Mouse (Mus musculus) ES-Bruce4 (cell line): Measurements from ENCODE around the gene Ewsr1. TPM values are rescaled to one million over a fixed set of nuclear protein-coding genes. Genes with fewer than 3 reads are reported as not detected.

Experiments
- H3K27ac ChIP-seq: 2 replicates; pipeline ENCODE4 v1.5.1; 2012; ENCODE audit warnings: low read length, inconsistent platforms; ENCODE audit not compliant: insufficient read depth
- H3K27me3 ChIP-seq: 2 replicates; pipeline ENCODE4 v1.6.1; 2012; ENCODE audit warnings: mild to moderate bottlenecking, low read length, inconsistent platforms; ENCODE audit not compliant: control insufficient read depth, poor library complexity, insufficient read depth, severe bottlenecking
- H3K36me3 ChIP-seq: 2 replicates; pipeline ENCODE4 v1.6.1; 2012; ENCODE audit warnings: inconsistent platforms, mild to moderate bottlenecking, low read length, moderate library complexity; ENCODE audit not compliant: control insufficient read depth, poor library complexity, insufficient read depth, severe bottlenecking
- H3K4me1 ChIP-seq: one replicate; pipeline ENCODE4 v1.8.1; 2011; ENCODE audit warnings: low read length; ENCODE audit not compliant: control insufficient read depth, insufficient read depth
- H3K4me3 ChIP-seq: 2 replicates; pipeline ENCODE4 v1.5.1; 2011; ENCODE audit warnings: low read depth, mild to moderate bottlenecking, low read length
- H3K9ac ChIP-seq: 2 replicates; pipeline ENCODE4 v1.6.1; 2012; ENCODE audit warnings: low read depth, mild to moderate bottlenecking, inconsistent platforms; ENCODE audit not compliant: poor library complexity, severe bottlenecking
- H3K9me3 ChIP-seq: replicated peaks from 2 replicates; pipeline ENCODE4 v1.6.1; 2012; ENCODE audit warnings: mild to moderate bottlenecking, low read length, inconsistent platforms; ENCODE audit not compliant: control insufficient read depth, poor library complexity, insufficient read depth, severe bottlenecking
- CTCF ChIP-seq: IDR thresholded peaks from one replicate; pipeline ENCODE4 v1.8.1; 2011; ENCODE audit warnings: low read depth, low read length
- EP300 ChIP-seq: IDR thresholded peaks from 2 replicates; pipeline ENCODE4 v1.6.1; 2011; ENCODE audit warnings: low read depth, low read length; ENCODE audit not compliant: insufficient read depth
- POLR2A ChIP-seq: IDR thresholded peaks from one replicate; pipeline ENCODE4 v1.8.1; 2011; ENCODE audit warnings: low read length; ENCODE audit not compliant: insufficient read depth
- polyA plus RNA-seq: library from polyadenylated mRNA; stranded (reverse); fragments of >200 nt; gene quantifications from 2 replicates; pipeline ENCODE4 v1.2.4, GENCODE M21; 2011; ENCODE audit warnings: low read depth; ENCODE audit not compliant: missing spikeins, insufficient read depth, insufficient read length

Gene Ewsr1
- polyA plus RNA-seq, 1 experiment, result 1,045 TPM

DNA sequence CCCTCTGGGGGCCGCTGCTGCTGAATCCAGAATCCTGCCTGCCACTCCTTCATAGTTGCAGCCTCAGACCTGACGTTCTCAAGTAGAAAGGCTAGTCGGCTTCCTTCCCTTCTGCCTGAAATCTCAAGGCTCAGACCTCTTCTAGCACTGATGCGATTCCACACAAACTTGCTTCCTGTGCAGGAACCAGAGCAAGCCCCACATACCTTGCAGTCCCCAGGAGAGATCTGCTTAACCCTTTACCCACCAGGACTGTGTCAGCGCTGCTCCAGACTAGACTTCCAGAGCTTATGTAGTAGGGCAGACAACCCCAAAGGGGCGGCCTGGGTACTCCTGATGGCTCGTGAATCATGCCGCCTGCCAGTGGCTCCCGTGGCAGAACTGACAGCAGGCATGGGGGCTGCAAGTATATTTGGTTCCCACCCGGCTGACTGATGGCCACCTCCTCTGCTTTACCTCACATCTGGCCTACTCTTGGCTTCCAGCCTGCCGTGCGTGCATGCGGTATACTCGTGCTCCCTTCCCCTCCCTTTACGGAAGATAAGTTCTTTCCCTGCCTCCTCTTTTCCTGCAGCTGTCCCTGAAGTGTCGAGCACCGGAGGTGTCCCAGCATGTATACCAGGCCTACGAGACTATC lies 57.8 kb downstream of the Ewsr1 start:
- Histone ChIP-seq H3K9me3 (no peaks in the 10 kb centered on the region), H3K9ac (no peak overlapping the region), H3K36me3 (no peaks in the 10 kb centered on the region), H3K4me1 (no peaks in the 10 kb centered on the region), H3K4me3 (no peak overlapping the region), H3K27ac (no peak overlapping the region), H3K27me3 (no peaks in the 10 kb centered on the region)
- TF ChIP-seq EP300 (no peak), POLR2A (no peak), CTCF (no peak)

DNA sequence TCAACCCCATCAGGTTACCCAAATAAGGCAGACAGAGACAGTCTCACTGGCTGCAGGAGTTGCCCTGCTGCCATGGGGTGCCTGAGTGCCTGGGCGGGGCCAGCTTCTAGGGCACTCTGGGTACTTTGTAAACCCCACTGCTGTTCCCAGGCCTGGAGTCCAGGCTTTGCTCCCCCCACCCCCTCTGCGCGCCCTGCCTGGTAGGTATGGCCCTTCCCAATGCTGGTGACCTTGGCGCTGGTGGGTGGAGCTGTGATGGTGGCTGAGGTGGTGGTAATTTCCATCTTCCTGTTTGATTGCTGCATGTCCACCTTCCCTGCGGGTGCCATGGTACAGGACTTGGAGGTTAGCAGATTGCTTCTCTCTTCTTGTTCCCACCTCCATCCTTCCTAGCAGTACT lies 58.5 kb downstream of the Ewsr1 start:
- Histone ChIP-seq H3K27ac (no peak overlapping the region), H3K27me3 (no peaks in the 10 kb centered on the region), H3K4me3 (no peak overlapping the region), H3K4me1 (no peaks in the 10 kb centered on the region), H3K9ac (no peak overlapping the region), H3K36me3 (no peaks in the 10 kb centered on the region), H3K9me3 (no peaks in the 10 kb centered on the region)
- TF ChIP-seq EP300 (no peak), POLR2A (no peak), CTCF (no peak)

DNA sequence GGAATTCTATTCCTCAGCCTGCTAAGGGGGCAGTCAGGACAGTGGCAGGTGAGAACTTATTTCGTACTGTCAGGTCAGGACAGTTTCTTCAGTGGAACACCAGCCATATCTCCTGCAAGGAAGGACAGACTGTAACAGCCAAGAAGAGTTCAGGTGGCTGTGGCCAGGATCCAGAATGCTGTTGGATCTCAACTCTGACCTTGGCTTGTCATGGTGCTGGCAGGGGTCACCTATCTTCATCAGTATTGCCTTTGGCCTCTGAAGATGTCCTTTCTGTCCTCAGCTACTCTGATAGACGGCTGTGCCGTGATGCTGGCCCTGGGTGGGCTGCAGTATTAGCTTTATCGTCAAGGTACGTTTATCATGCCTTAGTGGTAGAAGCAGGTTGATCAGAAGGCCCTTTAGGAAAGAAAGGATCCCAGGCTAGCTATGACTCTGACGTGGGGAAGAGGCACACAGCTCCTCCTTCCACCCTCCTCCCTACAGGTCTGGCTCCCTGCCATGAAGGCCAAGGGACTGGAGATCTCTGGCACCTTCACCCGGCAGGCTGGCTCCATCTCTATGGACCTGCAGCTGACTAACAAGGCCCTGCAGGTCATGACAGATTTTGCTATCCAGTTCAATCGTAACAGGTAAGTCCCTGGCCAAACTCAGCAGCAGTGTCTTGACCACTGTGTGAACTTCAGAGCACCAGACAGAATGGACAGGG lies 61.8 kb downstream of the Ewsr1 start:
- Histone ChIP-seq H3K9me3 (no peaks in the 10 kb centered on the region), H3K36me3 (0 out of 2 replicates have a peak, but pooled peaks cover 3% of the 10 kb centered on the region), H3K27ac (no peak overlapping the region), H3K9ac (no peak overlapping the region), H3K27me3 (no peaks in the 10 kb centered on the region), H3K4me1 (no peaks in the 10 kb centered on the region), H3K4me3 (no peak overlapping the region)
- TF ChIP-seq EP300, result no peak

DNA sequence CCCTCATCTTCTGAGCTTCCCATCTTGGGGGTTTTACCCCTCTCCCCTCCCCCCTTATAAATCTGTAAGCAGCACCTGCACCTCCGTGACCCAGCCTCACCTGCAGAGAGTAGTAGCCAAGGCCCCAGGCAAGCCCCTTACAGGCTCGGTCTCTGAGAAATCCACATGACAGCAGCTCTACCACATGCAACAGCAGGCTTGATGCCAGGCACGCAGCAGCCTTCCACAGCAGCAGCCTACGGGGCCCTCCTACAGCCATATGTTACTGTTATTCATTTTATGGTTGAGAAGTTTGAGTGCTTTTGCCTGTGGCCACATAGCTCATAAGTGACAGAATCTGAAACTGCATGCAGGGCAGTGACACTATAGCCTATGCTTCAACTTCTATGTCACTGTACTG lies 63.6 kb downstream of the Ewsr1 start:
- H3K4me1 ChIP-seq, result no peaks in the 10 kb centered on the region
- H3K9ac ChIP-seq, result no peak overlapping the region
- H3K27me3 ChIP-seq, result no peaks in the 10 kb centered on the region
- H3K4me3 ChIP-seq, result no peak overlapping the region
- H3K9me3 ChIP-seq, result no peaks in the 10 kb centered on the region
- TF ChIP-seq EP300 (no peak), POLR2A (no peak), CTCF (no peak)
- no peak overlapping the region for H3K27ac ChIP-seq
- peaks cover 5% of the 10 kb centered on the region; the same call in 1 of the 2 replicates for H3K36me3 ChIP-seq

DNA sequence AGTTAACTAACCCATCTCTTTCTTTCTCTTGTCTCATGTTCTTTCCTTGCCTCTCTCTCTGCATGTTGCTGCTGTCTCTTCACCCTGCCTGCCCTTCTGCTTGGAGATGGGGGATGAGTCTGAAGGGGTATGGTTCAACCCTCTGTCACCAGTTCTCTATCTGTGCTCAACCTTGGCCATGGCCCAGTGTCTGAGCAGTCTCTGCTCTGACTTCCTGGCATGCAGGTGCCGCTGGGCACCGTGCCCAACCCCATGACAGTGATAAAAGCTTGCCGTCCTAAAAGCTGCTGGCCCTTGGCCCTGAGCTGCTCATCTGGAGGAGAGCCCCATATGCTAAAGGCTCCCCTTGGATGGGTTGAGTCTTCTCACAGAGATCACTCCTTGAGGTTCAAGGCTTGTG lies 65.9 kb downstream of the Ewsr1 start:
- Histone ChIP-seq H3K4me3 (no peak overlapping the region), H3K9me3 (no peaks in the 10 kb centered on the region), H3K27me3 (no peaks in the 10 kb centered on the region), H3K36me3 (peaks cover 9% of the 10 kb centered on the region; the same call in 1 of the 2 replicates), H3K27ac (no peak overlapping the region), H3K9ac (no peak overlapping the region), H3K4me1 (no peaks in the 10 kb centered on the region)
- TF ChIP-seq EP300, result no peak
- TF ChIP-seq CTCF, result no peak
- no peak for TF ChIP-seq POLR2A

DNA sequence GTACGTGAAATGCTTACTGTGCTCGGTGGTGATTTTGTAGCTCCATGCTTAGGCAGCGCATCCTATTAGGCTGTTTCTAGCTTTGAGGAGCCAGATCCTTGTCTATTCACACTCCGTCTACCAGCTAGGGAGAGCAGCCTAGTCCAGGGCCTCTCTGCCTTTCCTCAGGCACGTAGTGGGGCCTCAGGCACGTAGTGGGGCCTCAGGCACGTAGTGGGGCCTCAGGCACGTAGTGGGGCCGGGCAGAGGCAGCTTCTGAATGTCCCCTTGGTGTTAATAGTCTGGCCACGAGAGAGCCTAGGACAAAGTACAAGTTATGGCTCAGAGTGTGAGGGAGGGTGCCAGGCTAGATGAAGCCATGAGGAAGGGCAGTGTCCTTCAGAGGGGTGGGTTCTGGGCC lies 66.4 kb downstream of the Ewsr1 start:
- Histone ChIP-seq H3K36me3 (peaks cover 9% of the 10 kb centered on the region; the same call in 1 of the 2 replicates), H3K9me3 (no peaks in the 10 kb centered on the region), H3K27ac (no peak overlapping the region), H3K9ac (no peak overlapping the region), H3K27me3 (no peaks in the 10 kb centered on the region), H3K4me3 (no peak overlapping the region), H3K4me1 (no peaks in the 10 kb centered on the region)
- no peak for TF ChIP-seq CTCF
- TF ChIP-seq EP300, result no peak
